Mouse (Mus musculus): ENCODE measurements around the gene Sufu.

The Sufu gene

DNA sequence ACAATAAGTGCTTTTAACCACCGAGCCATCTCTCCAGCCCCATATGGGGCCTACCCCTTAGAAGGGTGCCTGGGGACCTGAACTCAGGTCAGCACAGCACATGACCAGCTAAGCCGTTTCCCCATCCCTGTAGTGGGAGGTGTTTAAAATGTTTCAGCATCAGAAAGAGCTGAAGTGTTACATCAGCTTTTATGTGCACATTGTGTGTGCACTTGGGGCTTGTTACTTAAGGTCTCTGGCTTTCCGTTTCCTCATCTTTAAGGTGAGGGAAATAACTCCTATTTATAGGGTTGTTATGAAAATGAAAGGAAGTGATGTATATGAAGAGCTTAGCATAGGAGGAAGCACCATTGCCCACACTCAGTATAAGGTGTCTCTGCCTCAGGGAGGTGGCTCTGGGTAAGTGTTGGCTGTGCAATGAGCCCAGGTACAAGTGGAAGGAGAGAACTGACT, 70.4 kb downstream of the Sufu start:
- no peak for DNase-seq

GRCm38 (mm10) chr19:46470364-46471240, 73.9 kb downstream of the Sufu start:
- DNase-seq, result no peak

DNA sequence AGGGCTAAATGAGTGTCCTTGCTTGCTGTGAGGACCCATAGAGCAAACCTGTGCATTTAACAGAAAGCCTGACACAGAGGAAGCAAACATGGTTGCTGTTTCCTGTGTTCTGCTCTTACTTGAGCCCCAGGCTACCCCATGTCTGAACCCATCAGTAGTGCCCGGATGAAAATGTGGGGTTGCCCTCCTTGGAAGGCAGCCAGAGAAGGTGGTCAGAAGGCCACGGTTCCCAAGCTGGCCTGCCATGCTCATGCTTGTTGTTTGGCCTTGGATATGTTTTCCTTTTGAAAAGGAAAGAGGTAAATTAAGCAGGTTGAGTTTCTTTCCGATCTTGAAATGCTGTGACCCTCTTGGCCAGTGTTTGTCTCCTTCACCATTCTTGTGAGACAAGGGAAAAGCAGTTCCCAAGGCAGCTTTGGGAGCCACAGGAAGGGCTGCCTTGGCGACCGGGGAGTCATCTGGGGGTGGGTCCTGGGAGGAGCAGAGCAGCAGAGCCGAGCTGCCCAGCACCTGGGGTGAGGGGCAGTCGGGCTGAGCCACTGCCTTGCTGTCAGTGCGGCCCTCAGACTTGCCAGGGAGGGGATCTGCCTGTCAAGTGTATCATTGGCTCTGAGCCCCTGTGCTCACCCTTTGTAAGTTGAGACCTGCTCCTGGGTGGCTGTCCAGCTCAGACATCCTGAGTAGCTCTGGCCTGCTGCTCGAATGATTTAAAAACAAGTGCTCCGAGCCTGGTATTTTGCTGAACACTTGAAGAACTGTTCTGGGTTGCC, 74.8 kb downstream of the Sufu start:
- no peak for DNase-seq

DNA sequence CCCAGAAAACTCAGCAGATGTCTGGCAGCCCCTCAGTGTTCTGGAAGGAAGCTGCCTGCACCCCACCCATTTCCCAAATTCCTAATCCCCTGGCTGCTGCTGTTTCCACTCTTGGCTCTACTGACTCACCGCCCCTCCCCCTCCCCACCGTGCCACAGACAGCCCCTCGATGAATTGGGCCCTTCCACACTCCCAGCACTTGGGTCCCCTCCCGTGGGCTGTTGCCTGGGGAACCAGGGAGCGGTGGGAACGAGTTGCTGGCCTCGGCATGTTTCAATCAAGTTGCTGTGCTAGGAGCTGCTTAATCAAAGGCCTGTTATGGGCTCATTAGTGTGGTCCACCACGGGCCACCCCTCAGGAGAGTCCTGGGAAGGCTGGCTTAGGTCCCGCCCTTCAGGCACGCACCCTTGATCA, 80.7 kb downstream of the Sufu start:
- no peak for DNase-seq

GRCm38 (mm10) chr19:46478242-46478641, 81.5 kb downstream of the Sufu start:
- peak in 1 of 2 experiments; percentile 44 for DNase-seq

DNA sequence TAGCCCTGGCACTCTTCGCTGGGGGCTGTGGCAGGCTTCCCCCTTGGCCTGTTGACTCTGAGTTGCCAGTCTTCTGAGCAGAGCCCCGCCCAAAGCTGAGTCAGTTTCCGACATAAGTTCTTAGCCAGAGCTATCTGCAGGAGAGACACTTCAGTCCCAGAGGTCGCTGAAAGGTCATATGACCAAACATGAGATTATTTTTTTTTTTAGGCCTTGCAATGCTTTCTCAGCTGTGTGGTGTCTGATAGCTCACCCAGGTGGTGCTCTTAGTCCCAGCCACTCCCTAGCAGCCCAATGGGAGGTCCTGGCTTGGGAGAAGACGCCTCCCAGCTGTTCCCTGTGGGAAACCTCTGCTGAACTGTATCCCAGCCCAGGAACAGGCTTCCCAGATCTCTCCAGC, 82.1 kb downstream of the Sufu start:
- no peak for DNase-seq

- DNase-seq, result no peak
Measured at GRCm38 (mm10) chr19:46479306-46480075, 82.8 kb downstream of the Sufu start.

- no peak for DNase-seq
Measured at GRCm38 (mm10) chr19:46480624-46481345, 84.1 kb downstream of the Sufu start.

GRCm38 (mm10) chr19:46481352-46481751, 84.7 kb downstream of the Sufu start:
- no peak for DNase-seq

DNA sequence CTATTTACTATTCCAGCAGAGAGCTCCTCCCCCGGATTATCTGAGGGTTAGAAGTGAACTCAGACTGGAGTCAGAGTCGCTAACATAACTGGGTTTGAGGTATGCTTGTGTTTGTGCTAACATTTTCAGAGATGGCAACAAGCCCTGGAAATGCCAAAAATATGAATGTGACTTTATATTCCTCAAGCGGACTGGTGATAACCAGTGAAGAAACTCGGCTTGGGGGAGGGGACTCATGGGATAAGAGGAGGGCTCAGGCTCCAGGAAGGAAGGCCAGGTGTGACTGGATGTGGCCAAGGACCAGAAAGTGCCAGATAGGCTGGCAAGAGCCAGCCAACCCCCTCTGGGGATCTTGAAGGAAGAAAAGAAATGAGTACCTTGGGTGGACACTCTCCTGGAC, 85.1 kb downstream of the Sufu start:
- no peak for DNase-seq

- DNase-seq, result peak; percentile 23 to 39
Measured at GRCm38 (mm10) chr19:46482896-46483516, 86.3 kb downstream of the Sufu start.

DNA sequence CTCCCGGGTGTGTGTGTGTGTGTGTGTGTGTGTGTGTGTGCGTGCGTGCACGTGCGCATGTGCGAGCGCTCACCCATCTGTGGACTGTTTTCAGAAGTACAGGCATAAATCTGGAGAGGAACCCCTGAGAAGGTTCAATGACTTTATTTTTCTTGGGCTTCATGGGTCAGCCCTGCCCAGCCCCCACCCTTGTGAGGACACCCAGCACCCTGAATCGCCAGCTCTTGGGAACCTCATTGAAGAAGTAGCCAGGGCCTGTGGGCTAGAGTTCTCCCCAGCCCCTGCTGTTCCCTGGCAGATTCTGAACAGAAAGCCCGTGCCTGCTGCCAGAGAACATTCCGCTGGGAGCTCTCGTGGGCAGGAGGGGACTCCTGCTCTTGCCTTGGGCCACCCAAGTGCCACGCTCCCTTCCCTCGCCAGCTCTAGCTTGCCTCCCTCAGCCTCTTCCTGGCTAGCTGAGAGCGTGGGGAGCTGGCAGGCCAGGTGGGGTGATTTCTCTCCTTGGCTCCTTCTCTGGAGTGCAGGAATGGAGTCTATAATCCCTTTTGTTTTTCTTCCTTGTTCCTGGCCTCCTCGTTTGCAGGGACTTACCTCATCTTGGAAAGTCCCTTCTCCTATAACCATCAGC, 87.1 kb downstream of the Sufu start:
- DNase-seq, result peak; percentile 65 to 67

- DNase-seq, result peak; percentile 62 to 70
Measured at GRCm38 (mm10) chr19:46484518-46484917, 87.8 kb downstream of the Sufu start.

DNA sequence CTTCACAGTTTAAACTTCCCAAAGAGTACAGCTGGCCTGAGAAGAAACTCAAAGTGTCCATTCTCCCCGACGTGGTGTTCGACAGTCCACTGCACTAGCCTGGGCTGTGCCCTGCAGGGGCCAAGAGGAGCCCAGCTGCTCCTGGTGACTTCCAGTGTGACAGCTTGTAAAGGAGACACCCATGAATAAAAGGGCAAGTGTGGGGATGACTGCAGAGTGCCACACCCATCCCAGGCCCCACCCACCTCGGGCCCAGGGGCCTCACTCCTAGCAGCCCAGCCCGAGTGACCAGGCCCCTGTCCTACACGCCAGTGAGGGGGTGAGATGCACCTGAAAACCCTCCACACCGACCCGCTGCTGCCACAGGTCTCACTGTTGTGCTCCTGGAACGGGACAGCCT, 89.2 kb downstream of the Sufu start:
- DNase-seq, result no peak

DNA sequence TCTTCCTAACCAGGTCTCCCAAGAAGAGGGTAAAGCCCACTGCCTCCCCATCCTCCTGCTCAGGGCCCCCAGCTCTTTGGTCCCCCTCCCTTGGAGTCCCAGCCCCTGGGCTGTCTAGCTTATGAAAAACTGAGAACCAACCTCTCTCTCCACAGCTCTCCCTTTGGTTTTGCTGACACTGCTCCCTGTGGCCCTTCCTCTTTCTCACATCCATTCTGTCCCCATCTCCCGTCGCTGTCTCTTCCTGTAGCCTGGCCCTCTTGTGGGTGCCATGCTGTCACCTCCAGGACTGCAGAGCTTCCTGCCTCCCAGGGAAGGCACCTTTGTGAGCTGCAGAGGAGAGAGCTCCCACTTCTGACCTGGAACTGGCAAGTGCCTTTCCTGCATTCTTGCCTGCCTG, 90.0 kb downstream of the Sufu start:
- no peak for DNase-seq

GRCm38 (mm10) chr19:46489448-46489847, 92.8 kb downstream of the Sufu start:
- DNase-seq, result no peak

GRCm38 (mm10) chr19:46490634-46491033, 93.9 kb downstream of the Sufu start:
- DNase-seq, result no peak

GRCm38 (mm10) chr19:46495136-46495535, 98.4 kb downstream of the Sufu start:
- no peak for DNase-seq

- no peak for DNase-seq
Measured at GRCm38 (mm10) chr19:46497230-46497629, 100.5 kb downstream of the Sufu start.

DNA sequence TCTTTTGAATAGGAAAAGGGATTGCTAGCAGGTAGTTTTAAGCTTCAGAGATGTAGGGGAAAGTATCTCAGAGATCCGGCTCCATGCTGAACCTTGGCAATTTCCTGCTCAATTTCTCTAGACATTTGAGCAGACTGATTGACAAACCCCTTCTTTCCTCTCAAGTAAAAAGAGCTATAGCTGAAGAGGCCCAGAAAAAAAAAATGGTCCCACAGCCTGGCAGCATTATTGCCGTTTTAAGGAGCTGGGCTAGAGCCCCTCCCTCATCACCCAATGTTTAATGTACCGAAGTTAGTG, 102.8 kb downstream of the Sufu start:
- DNase-seq, result no peak

DNA sequence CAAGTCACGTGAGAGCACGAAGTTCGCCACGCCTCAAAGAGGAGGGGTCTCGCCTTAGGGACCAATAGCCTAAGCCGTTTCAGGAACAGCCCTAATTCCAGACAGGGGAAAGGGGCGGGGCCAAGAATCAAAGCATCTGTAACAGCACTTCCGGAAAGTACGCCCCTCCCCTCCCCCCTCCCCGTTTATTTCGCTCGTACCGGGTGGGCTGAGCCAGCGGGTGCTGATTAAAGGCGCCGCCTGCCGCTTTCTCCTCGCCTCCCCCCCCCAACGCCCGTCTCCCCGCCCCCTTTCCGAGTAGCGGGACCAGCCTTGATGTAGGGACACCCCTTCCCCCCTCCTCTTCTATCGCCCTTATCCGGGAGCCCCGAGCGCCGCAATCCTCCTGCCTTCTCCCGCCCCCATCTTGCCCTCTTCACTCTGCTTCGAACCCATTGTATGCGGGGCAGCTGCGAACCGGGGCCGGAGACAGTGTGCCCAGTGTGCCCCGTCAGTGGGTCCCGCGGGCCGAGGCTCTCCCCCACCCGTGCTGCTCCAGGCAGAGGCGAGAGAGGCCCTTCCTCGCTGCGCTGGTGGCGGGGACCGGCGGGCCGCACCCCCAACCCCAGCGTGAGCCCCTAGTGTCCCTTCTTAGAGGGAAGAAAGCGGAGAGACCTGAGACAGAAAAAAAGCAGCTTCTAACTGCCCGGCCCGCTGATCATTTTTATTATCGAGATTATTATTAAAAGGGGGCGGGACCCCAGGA, 103.3 kb downstream of the Sufu start:
- DNase-seq, result peak; percentile 89 to 96

All from cerebellum, postnatal 25 days (tissue).